Mouse (Mus musculus) MEL (cell line): Measurements from ENCODE around the gene Hcn2. TPM values are rescaled to one million over a fixed set of nuclear protein-coding genes. Genes with fewer than 3 reads are reported as not detected.

ENCODE experiments used
- DNase-seq: peaks from one replicate; pipeline ENCODE4 v3.0.0; 2011; ENCODE audit warnings: low read depth, low spot score
- H3K27ac ChIP-seq: 2 replicates; pipeline ENCODE4 v1.5.1; 2012; ENCODE audit warnings: low read depth, mild to moderate bottlenecking, control low read depth, low read length, moderate library complexity; ENCODE audit not compliant: control insufficient read depth
- H3K27me3 ChIP-seq, 2 experiments: fragments of 150-350 bp in 1 of 2; sonication (generic) in 1 of 2; 2 replicates each; pipeline ENCODE4 v1.6.1; 2012; ENCODE audit warnings: low read length in 2 of 2, mild to moderate bottlenecking in 2 of 2, improper control_type of control experiment in 1 of 2, moderate library complexity in 1 of 2; ENCODE audit not compliant: insufficient read depth in 2 of 2, control insufficient read depth in 1 of 2
- H3K36me3 ChIP-seq, 2 experiments: 2 replicates each; pipeline ENCODE4 v1.6.1; 2012 to 2014; ENCODE audit warnings: low read length in 2 of 2, improper control_type of control experiment in 1 of 2, inconsistent platforms in 1 of 2, mild to moderate bottlenecking in 1 of 2; ENCODE audit not compliant: insufficient read depth in 2 of 2, control insufficient read depth in 1 of 2
- H3K4me1 ChIP-seq, 2 experiments: fragments of 150-350 bp in 1 of 2; sonication (generic) in 1 of 2; 2 replicates each; pipeline ENCODE4 v1.6.1; 2012; ENCODE audit warnings: low read length in 2 of 2, improper control_type of control experiment in 1 of 2, mild to moderate bottlenecking in 1 of 2; ENCODE audit not compliant: insufficient read depth in 2 of 2, control insufficient read depth in 1 of 2
- H3K4me3 ChIP-seq, 2 experiments: fragments of 150-350 bp in 1 of 2; sonication (generic) in 1 of 2; 2 replicates each; pipeline ENCODE4 v1.5.1; 2012; ENCODE audit warnings: low read depth in 2 of 2, low read length in 2 of 2, mild to moderate bottlenecking in 2 of 2, moderate library complexity in 2 of 2, control low read depth in 1 of 2, improper control_type of control experiment in 1 of 2; ENCODE audit not compliant: control insufficient read depth in 1 of 2, insufficient read depth in 1 of 2
- H3K79me2 ChIP-seq: 2 replicates; pipeline ENCODE4 v1.6.1; 2012; ENCODE audit warnings: mild to moderate bottlenecking, low read length, moderate library complexity; ENCODE audit not compliant: control insufficient read depth, poor library complexity, insufficient read depth
- H3K9ac ChIP-seq: 2 replicates; pipeline ENCODE4 v1.6.1; 2012; ENCODE audit warnings: low read depth, mild to moderate bottlenecking, control low read depth, low read length, moderate library complexity; ENCODE audit not compliant: control insufficient read depth, poor library complexity, severe bottlenecking
- H3K9me3 ChIP-seq: fragments of 150-350 bp; sonication (generic); replicated peaks from 2 replicates; pipeline ENCODE4 v1.6.1; 2012; ENCODE audit warnings: mild to moderate bottlenecking, low read length, improper control_type of control experiment, moderate library complexity; ENCODE audit not compliant: insufficient read depth
- BHLHE40 ChIP-seq: IDR thresholded peaks from 2 replicates; pipeline ENCODE4 v1.6.1; 2012; ENCODE audit warnings: low read depth, mild to moderate bottlenecking, inconsistent platforms, low read length, improper control_type of control experiment, borderline replicate concordance
- CHD1 ChIP-seq: IDR thresholded peaks from 2 replicates; pipeline ENCODE4 v1.6.1; 2012; ENCODE audit warnings: low read depth, mild to moderate bottlenecking, inconsistent platforms, low read length, improper control_type of control experiment
- E2F4 ChIP-seq: IDR thresholded peaks from 2 replicates; pipeline ENCODE4 v1.6.1; 2011; ENCODE audit warnings: low read depth, low read length, improper control_type of control experiment, borderline replicate concordance
- ELF1 ChIP-seq: IDR thresholded peaks from 2 replicates; pipeline ENCODE4 v1.6.1; 2014; ENCODE audit warnings: low read depth, mild to moderate bottlenecking, inconsistent platforms, low read length, improper control_type of control experiment, moderate library complexity
- EP300 ChIP-seq, 2 experiments: IDR thresholded peaks; 2 replicates each; pipeline ENCODE4 v1.6.1; 2011; ENCODE audit warnings: improper control_type of control experiment in 2 of 2, low read length in 2 of 2, low read depth in 1 of 2, mild to moderate bottlenecking in 1 of 2
- ETS1 ChIP-seq: IDR thresholded peaks from 2 replicates; pipeline ENCODE4 v1.6.1; 2012; ENCODE audit warnings: low read depth, mild to moderate bottlenecking, inconsistent platforms, low read length, improper control_type of control experiment, moderate library complexity
- GABPA ChIP-seq: IDR thresholded peaks from 2 replicates; pipeline ENCODE4 v1.6.1; 2012; ENCODE audit warnings: low read depth, mild to moderate bottlenecking, inconsistent platforms, low read length, improper control_type of control experiment, moderate library complexity
- HCFC1 ChIP-seq: IDR thresholded peaks from 2 replicates; pipeline ENCODE4 v1.6.1; 2012; ENCODE audit warnings: low read depth, mild to moderate bottlenecking, inconsistent platforms, low read length, improper control_type of control experiment, moderate library complexity
- JUND ChIP-seq: IDR thresholded peaks from 2 replicates; pipeline ENCODE4 v1.6.1; 2011; ENCODE audit warnings: low read depth, mild to moderate bottlenecking, improper control_type of control experiment, low read length
- KAT2A ChIP-seq: conservative IDR thresholded peaks from 2 replicates; pipeline ENCODE4 v1.6.1; 2012; ENCODE audit warnings: low read depth, low read length, improper control_type of control experiment, inconsistent platforms
- MAFK ChIP-seq: IDR thresholded peaks from 2 replicates; pipeline ENCODE4 v1.6.1; 2011; ENCODE audit warnings: low read depth, mild to moderate bottlenecking, low read length, improper control_type of control experiment, borderline replicate concordance
- MAX ChIP-seq: IDR thresholded peaks from 2 replicates; pipeline ENCODE4 v1.6.1; 2011; ENCODE audit warnings: low read length, improper control_type of control experiment
- MEF2A ChIP-seq: IDR thresholded peaks from 2 replicates; pipeline ENCODE4 v1.6.1; 2014; ENCODE audit warnings: low read depth, mild to moderate bottlenecking, inconsistent platforms, low read length, improper control_type of control experiment; ENCODE audit not compliant: poor library complexity, insufficient replicate concordance, severe bottlenecking; ENCODE audit errors: extremely low read depth
- MXI1 ChIP-seq: IDR thresholded peaks from 2 replicates; pipeline ENCODE4 v1.6.1; 2011; ENCODE audit warnings: mild to moderate bottlenecking, low read depth, low read length, improper control_type of control experiment
- MYB ChIP-seq: IDR thresholded peaks from 2 replicates; pipeline ENCODE4 v1.6.1; 2011; ENCODE audit warnings: mild to moderate bottlenecking, low read depth, low read length, improper control_type of control experiment
- MYC ChIP-seq: IDR thresholded peaks from 2 replicates; pipeline ENCODE4 v1.6.1; 2011; ENCODE audit warnings: low read depth, mild to moderate bottlenecking, low read length, improper control_type of control experiment, moderate library complexity
- NELFE ChIP-seq: IDR thresholded peaks from 2 replicates; pipeline ENCODE4 v1.6.1; 2011; ENCODE audit warnings: low read depth, low read length, improper control_type of control experiment
- NRF1 ChIP-seq: IDR thresholded peaks from 2 replicates; pipeline ENCODE4 v1.6.1; 2014; ENCODE audit warnings: low read depth, mild to moderate bottlenecking, inconsistent platforms, low read length, improper control_type of control experiment, moderate library complexity; ENCODE audit not compliant: poor library complexity, insufficient read depth, severe bottlenecking
- POLR2A ChIP-seq, 2 experiments: IDR thresholded peaks; 2 replicates each; pipeline ENCODE4 v1.6.1; 2011 to 2012; ENCODE audit warnings: low read length in 2 of 2, mild to moderate bottlenecking in 2 of 2, control low read depth in 1 of 2, improper control_type of control experiment in 1 of 2, low read depth in 1 of 2, moderate library complexity in 1 of 2; ENCODE audit not compliant: control insufficient read depth in 1 of 2, insufficient read depth in 1 of 2, poor library complexity in 1 of 2
- POLR2AphosphoS2 ChIP-seq: IDR thresholded peaks from 2 replicates; pipeline ENCODE4 v1.6.1; 2011; ENCODE audit warnings: low read length, improper control_type of control experiment
- POLR2AphosphoS5 ChIP-seq: IDR thresholded peaks from 2 replicates; pipeline ENCODE4 v1.6.1; 2012; ENCODE audit warnings: low read depth, borderline replicate concordance, mild to moderate bottlenecking, inconsistent platforms, low read length, moderate library complexity, mixed read lengths
- RAD21 ChIP-seq: IDR thresholded peaks from 2 replicates; pipeline ENCODE4 v1.6.1; 2011; ENCODE audit warnings: mild to moderate bottlenecking, low read depth, low read length, improper control_type of control experiment
- RCOR1 ChIP-seq: IDR thresholded peaks from 2 replicates; pipeline ENCODE4 v1.6.1; 2012; ENCODE audit warnings: low read depth, mild to moderate bottlenecking, inconsistent platforms, low read length, improper control_type of control experiment
- SIN3A ChIP-seq: IDR thresholded peaks from 2 replicates; pipeline ENCODE4 v1.6.1; 2012; ENCODE audit warnings: low read length, improper control_type of control experiment, inconsistent platforms
- SMC3 ChIP-seq: IDR thresholded peaks from 2 replicates; pipeline ENCODE4 v1.6.1; 2011; ENCODE audit warnings: low read depth, low read length, improper control_type of control experiment
- TAL1 ChIP-seq: IDR thresholded peaks from 2 replicates; pipeline ENCODE4 v1.6.1; 2012; ENCODE audit warnings: mild to moderate bottlenecking, inconsistent platforms, low read length, moderate library complexity, mixed read lengths
- TBP ChIP-seq: IDR thresholded peaks from 2 replicates; pipeline ENCODE4 v1.8.0; 2011; ENCODE audit warnings: low read depth, low read length, improper control_type of control experiment
- TCF12 ChIP-seq: IDR thresholded peaks from 2 replicates; pipeline ENCODE4 v1.6.1; 2014; ENCODE audit warnings: low read depth, mild to moderate bottlenecking, inconsistent platforms, low read length, improper control_type of control experiment, moderate library complexity
- UBTF ChIP-seq: IDR thresholded peaks from 2 replicates; pipeline ENCODE4 v1.6.1; 2012; ENCODE audit warnings: low read depth, mild to moderate bottlenecking, inconsistent platforms, low read length, improper control_type of control experiment, moderate library complexity, borderline replicate concordance; ENCODE audit not compliant: insufficient read depth
- ZKSCAN1 ChIP-seq: IDR thresholded peaks from 2 replicates; pipeline ENCODE4 v1.6.1; 2012; ENCODE audit warnings: low read depth, mild to moderate bottlenecking, inconsistent platforms, low read length, improper control_type of control experiment, moderate library complexity
- ZMIZ1 ChIP-seq: IDR thresholded peaks from 2 replicates; pipeline ENCODE4 v1.6.1; 2012; ENCODE audit warnings: low read depth, mild to moderate bottlenecking, inconsistent platforms, low read length, improper control_type of control experiment, moderate library complexity
- ZNF384 ChIP-seq: IDR thresholded peaks from 2 replicates; pipeline ENCODE4 v1.6.1; 2012; ENCODE audit warnings: low read depth, mild to moderate bottlenecking, inconsistent platforms, low read length, improper control_type of control experiment
- polyA plus RNA-seq, 2 experiments: library from polyadenylated mRNA; stranded (reverse) in 1 of 2; unstranded in 1 of 2; fragments of >175 nt in 1 of 2; fragments of >200 nt in 1 of 2; gene quantifications; 2 replicates each; pipeline versions ENCODE4 v1.2.1 to v1.2.4; 2012; ENCODE audit warnings: low replicate concordance in 2 of 2, low read depth in 1 of 2; ENCODE audit not compliant: insufficient read length in 2 of 2, insufficient read depth in 1 of 2, missing spikeins in 1 of 2
- total RNA-seq: library from RNA; depleted of rRNA; stranded (reverse); fragments of 300-350 nt; gene quantifications from 2 replicates; pipeline ENCODE4 v1.2.3, GENCODE M21; 2012

Gene Hcn2
- total and polyA plus RNA-seq, 3 experiments = 0.42 to 1.6 TPM; not detected in 1

GRCm38 (mm10) chr10:79745898-79746773, 29.7 kb downstream of the Hcn2 start, which contains the start of gene Polrmt (continued):
- TF ChIP-seq RCOR1 (no peak), KAT2A (peak; percentile 95), HCFC1 (peak; percentile 98), POLR2A (IDR thresholded peaks at IDR 0.05; ENCODE audit: control insufficient read depth in 1 of 2, insufficient read depth in 1 of 2, low read depth in 1 of 2, low read length in 2 of 2, poor library complexity in 1 of 2) (peak; percentile 88 to 91), NRF1 (peak; percentile 97), POLR2AphosphoS5 (no peak), MAFK (no peak), POLR2AphosphoS2 (0 out of 2 replicates have a peak, but pooled peaks have one; percentile 42), ETS1 (no peak), TBP (0 out of 2 replicates have a peak, but pooled peaks have one; percentile 34), MYC (peak; percentile 61)
- TF ChIP-seq, all 39 proteins: peak for 16

DNA sequence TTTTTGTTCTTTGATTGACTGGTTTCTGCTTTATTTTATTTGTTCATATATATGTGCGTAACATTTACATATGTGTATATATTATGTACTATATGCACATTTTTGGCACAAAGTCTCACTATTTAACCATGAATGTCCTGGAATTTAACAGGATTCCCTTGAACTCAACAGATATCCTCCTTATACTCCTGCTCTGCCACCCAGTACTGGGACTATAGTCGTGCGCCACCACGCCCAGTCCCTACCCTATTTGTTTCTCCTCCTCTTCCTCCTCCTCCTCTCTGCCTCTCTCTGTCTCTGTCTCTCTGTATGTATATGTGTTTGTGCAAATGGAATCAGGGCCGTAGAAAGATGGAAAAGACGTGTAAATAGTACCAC, 30.3 kb downstream of the Hcn2 start:
- Histone ChIP-seq H3K27me3 (no peaks in the 10 kb centered on the region), H3K4me3 (peak overlapping the region; percentile 38 to 61), H3K79me2 (peaks cover 9% of the 10 kb centered on the region), H3K4me1 (peaks cover 0 to 10% of the 10 kb centered on the region in 2 experiments; a peak in 2 of 4 replicates), H3K9ac (peak overlapping the region; percentile 63), H3K9me3 (no peaks in the 10 kb centered on the region), H3K27ac (peak overlapping the region; percentile 51), H3K36me3 (peaks cover 0 to 6% of the 10 kb centered on the region in 2 experiments; a peak in 3 of 4 replicates)
- no peak for DNase-seq
- TF ChIP-seq EP300 (IDR thresholded peaks at IDR 0.05; ENCODE audit: low read depth in 1 of 2, low read length in 2 of 2) (0 out of 4 replicates have a peak, but pooled peaks of 1 of the 2 experiments have one; percentile 5), SMC3 (peak; percentile 8; the same call in 1 of the 2 replicates), MYB (no peak), MAX (no peak; the same call in 1 of the 2 replicates), ZNF384 (no peak; the same call in 1 of the 2 replicates), MAFK (no peak), BHLHE40 (no peak), MXI1 (no peak), CHD1 (no peak), E2F4 (no peak), TCF12 (no peak), TAL1 (no peak), ZMIZ1 (no peak), ELF1 (no peak), NELFE (no peak), POLR2AphosphoS2 (0 out of 2 replicates have a peak, but pooled peaks have one; percentile 12), RAD21 (no peak), SIN3A (no peak), UBTF (no peak), JUND (no peak), MEF2A (no peak), ZKSCAN1 (no peak), ETS1 (no peak), RCOR1 (no peak), GABPA (no peak), POLR2A (IDR thresholded peaks at IDR 0.05; ENCODE audit: control insufficient read depth in 1 of 2, insufficient read depth in 1 of 2, low read depth in 1 of 2, low read length in 2 of 2, poor library complexity in 1 of 2) (peak in 1 of 2 experiments; percentile 21; a peak in 1 of 4 replicates), HCFC1 (no peak)
